Mouse (Mus musculus) heart, embryonic 14.5 days (tissue): ENCODE data around the gene Il9r. TPM values are rescaled to one million over a fixed set of nuclear protein-coding genes. Genes with fewer than 3 reads are reported as not detected.

ENCODE experiments used
- ATAC-seq: fragments of 200-750 bp; cut with Nextera tagmentation; 2 replicates; pipeline ENCODE4 v1.8.0; 2017; ENCODE audit warnings: low read depth, moderate TSS enrichment; ENCODE audit not compliant: insufficient number of reproducible peaks, insufficient read depth, low FRiP score
- H3K27ac ChIP-seq, 2 experiments: fragments of 200-500 bp in 1 of 2; fragments of 300-500 bp in 1 of 2; sonication (generic) in 1 of 2; replicated peaks in 1 of 2; 2 replicates each; pipeline ENCODE4 v1.5.1; 2012 to 2014; ENCODE audit warnings: low read depth in 2 of 2, low read length in 2 of 2, control low read depth in 1 of 2, mild to moderate bottlenecking in 1 of 2, mixed read lengths in 1 of 2; ENCODE audit not compliant: control insufficient read depth in 1 of 2, insufficient read depth in 1 of 2
- H3K27me3 ChIP-seq: fragments of 300-500 bp; sonication (generic); 2 replicates; pipeline ENCODE4 v1.6.1; 2014; ENCODE audit warnings: mild to moderate bottlenecking, low read length, control low read depth; ENCODE audit not compliant: control insufficient read depth, insufficient read depth
- H3K36me3 ChIP-seq: fragments of 300-500 bp; sonication (generic); 2 replicates; pipeline ENCODE4 v1.6.1; 2014; ENCODE audit warnings: mild to moderate bottlenecking, control low read depth, low read length, mixed read lengths; ENCODE audit not compliant: control insufficient read depth, insufficient read depth
- H3K4me1 ChIP-seq, 2 experiments: fragments of 200-500 bp in 1 of 2; fragments of 300-500 bp in 1 of 2; sonication (generic) in 1 of 2; 2 replicates each; pipeline ENCODE4 v1.6.1; 2012 to 2014; ENCODE audit warnings: low read length in 2 of 2, control low read depth in 1 of 2, mixed read lengths in 1 of 2; ENCODE audit not compliant: control insufficient read depth in 2 of 2, insufficient read depth in 2 of 2
- H3K4me2 ChIP-seq: fragments of 300-500 bp; sonication (generic); 2 replicates; pipeline ENCODE4 v1.6.1; 2014; ENCODE audit warnings: mild to moderate bottlenecking, low read length
- H3K4me3 ChIP-seq, 2 experiments: fragments of 200-500 bp in 1 of 2; fragments of 300-500 bp in 1 of 2; sonication (generic) in 1 of 2; 2 replicates each; pipeline ENCODE4 v1.5.1; 2012 to 2014; ENCODE audit warnings: low read length in 2 of 2, mild to moderate bottlenecking in 2 of 2, control low read depth in 1 of 2, low read depth in 1 of 2, moderate library complexity in 1 of 2; ENCODE audit not compliant: control insufficient read depth in 1 of 2, insufficient read depth in 1 of 2
- H3K9ac ChIP-seq: fragments of 300-500 bp; sonication (generic); 2 replicates; pipeline ENCODE4 v1.6.1; 2014; ENCODE audit warnings: mild to moderate bottlenecking, low read length
- H3K9me3 ChIP-seq: fragments of 300-500 bp; sonication (generic); 2 replicates; pipeline ENCODE4 v1.6.1; 2016; ENCODE audit warnings: low read length, control low read depth; ENCODE audit not compliant: control insufficient read depth
- WGBS: fragments of 180-500 bp; shearing (Covaris S2); extraction: QIAGEN DNeasy Blood & Tissue Kit; methylation state at CpG from one replicate; pipeline ENCODE4 v1.1.7; 2014; 5-methylcytosine and 5-hydroxymethylcytosine counted together
- polyA plus RNA-seq: library from polyadenylated mRNA; unstranded; fragments of >200 nt; fragmentation: Nextera tagmentation; extraction: Ambion mirVana; gene quantifications from 2 replicates; pipeline ENCODE4 v1.2.1, GENCODE M21; 2014

The Il9r gene
- polyA plus RNA-seq, 1 experiment from 2014 or later, result not detected

- no peaks in the 10 kb centered on the region for H3K9me3 ChIP-seq
- H3K27me3 ChIP-seq, result no peaks in the 10 kb centered on the region
- 89% methylated on average over 6 of the region's 6 CpGs for WGBS
- ATAC-seq, result no peak
- peaks cover 5 to 17% of the 10 kb centered on the region in 2 experiments; a peak in 3 of 4 replicates for H3K4me1 ChIP-seq
- no peak overlapping the region for H3K27ac ChIP-seq
- no peak overlapping the region for H3K9ac ChIP-seq
- H3K4me3 ChIP-seq, result no peak overlapping the region
- no peak overlapping the region for H3K4me2 ChIP-seq
- peaks cover 76% of the 10 kb centered on the region for H3K36me3 ChIP-seq
Measured at GRCm38 (mm10) chr11:32234816-32235485, 34.9 kb upstream of the Il9r start.

DNA sequence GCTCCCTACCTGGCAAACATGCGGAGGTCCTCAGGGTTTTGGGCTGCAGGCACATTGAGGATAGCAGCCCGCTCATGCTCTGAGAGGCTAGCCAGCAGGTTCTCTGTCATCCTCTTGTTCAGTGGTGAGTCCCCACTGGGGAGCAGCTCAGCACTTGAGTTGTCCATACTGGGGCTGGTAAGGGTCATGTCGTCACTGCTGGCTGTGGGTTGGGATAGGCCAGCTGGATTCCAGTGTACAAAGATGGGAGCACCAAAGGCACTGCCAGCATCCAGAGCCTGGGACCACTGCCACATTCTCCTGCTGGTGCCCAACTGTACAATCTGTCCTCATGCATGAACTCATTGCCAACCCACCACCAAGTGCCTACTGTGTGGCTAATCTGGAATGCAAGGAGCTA, 33.8 kb upstream of the Il9r start:
- H3K36me3 ChIP-seq, result peaks cover 76% of the 10 kb centered on the region
- no peak overlapping the region for H3K9ac ChIP-seq
- H3K4me1 ChIP-seq, result peaks cover 5 to 17% of the 10 kb centered on the region in 2 experiments; a peak in 3 of 4 replicates
- H3K9me3 ChIP-seq, result no peaks in the 10 kb centered on the region
- no peaks in the 10 kb centered on the region for H3K27me3 ChIP-seq
- no peak for ATAC-seq
- H3K4me2 ChIP-seq, result no peak overlapping the region
- 85% methylated on average over 3 of the region's 3 CpGs for WGBS
- no peak overlapping the region for H3K27ac ChIP-seq
- no peak overlapping the region for H3K4me3 ChIP-seq

- Histone ChIP-seq H3K4me2 (no peak overlapping the region), H3K9ac (no peak overlapping the region), H3K36me3 (peaks cover 68% of the 10 kb centered on the region), H3K9me3 (no peaks in the 10 kb centered on the region), H3K4me1 (peaks cover 5 to 14% of the 10 kb centered on the region in 2 experiments; a peak in 3 of 4 replicates), H3K27me3 (no peaks in the 10 kb centered on the region), H3K4me3 (no peak overlapping the region), H3K27ac (no peak overlapping the region)
- 83% methylated on average over 10 of the region's 10 CpGs for WGBS
- ATAC-seq, result no peak
Measured at GRCm38 (mm10) chr11:32232848-32233247, 32.8 kb upstream of the Il9r start.

DNA sequence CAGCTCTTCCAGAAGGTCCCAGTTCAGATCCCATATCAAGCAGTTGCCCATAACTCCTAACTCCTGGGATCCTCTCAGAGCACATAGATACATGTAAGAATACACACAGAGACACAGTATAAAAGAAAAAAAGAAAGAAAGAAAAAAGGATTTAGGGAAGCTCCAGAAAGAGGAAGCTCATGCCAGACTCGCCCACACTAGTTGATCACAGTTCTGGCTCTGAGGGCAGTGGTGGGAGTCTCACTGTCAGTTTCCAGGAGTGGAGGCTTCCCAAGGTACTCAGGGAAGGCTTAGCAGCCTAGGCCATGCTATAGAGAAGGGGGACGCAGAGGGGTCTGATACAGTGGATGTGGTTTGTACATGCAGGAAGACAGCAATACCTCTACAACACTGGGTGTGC, 31.0 kb upstream of the Il9r start:
- H3K4me2 ChIP-seq, result no peak overlapping the region
- no peak overlapping the region for H3K4me3 ChIP-seq
- H3K9ac ChIP-seq, result no peak overlapping the region
- peaks cover 11 to 20% of the 10 kb centered on the region in 2 experiments for H3K4me1 ChIP-seq
- 90% methylated on average over 2 of the region's 2 CpGs for WGBS
- no peak overlapping the region for H3K27ac ChIP-seq
- H3K9me3 ChIP-seq, result no peaks in the 10 kb centered on the region
- no peak for ATAC-seq
- peaks cover 57% of the 10 kb centered on the region for H3K36me3 ChIP-seq
- H3K27me3 ChIP-seq, result no peaks in the 10 kb centered on the region

DNA sequence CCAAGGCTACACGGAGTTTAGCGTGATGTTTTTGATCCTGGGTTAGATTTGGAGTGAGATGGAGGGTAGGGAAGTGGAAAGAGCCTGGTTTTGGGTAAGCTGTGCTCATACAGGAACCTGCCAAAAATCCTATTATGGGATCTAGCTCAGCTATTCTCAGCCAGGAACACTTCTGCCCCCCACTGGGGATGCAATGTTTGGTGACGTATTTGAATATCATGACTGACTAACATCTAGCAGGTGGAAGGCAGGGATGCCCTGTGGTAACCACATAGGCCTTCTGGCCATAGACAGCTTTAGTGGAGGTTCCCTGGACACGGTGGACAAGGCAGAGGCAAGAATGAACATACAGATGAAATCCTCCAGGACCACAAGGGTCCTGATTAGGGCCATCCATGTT, 30.1 kb upstream of the Il9r start:
- Histone ChIP-seq H3K9ac (no peak overlapping the region), H3K4me3 (no peak overlapping the region), H3K4me2 (no peak overlapping the region), H3K9me3 (no peaks in the 10 kb centered on the region), H3K27me3 (no peaks in the 10 kb centered on the region), H3K36me3 (peaks cover 57% of the 10 kb centered on the region), H3K27ac (no peak overlapping the region), H3K4me1 (peaks cover 17 to 20% of the 10 kb centered on the region in 2 experiments)
- ATAC-seq, result no peak
- 69% methylated on average over 4 of the region's 4 CpGs for WGBS

GRCm38 (mm10) chr11:32228292-32228845, 28.3 kb upstream of the Il9r start:
- peaks cover 45% of the 10 kb centered on the region for H3K36me3 ChIP-seq

DNA sequence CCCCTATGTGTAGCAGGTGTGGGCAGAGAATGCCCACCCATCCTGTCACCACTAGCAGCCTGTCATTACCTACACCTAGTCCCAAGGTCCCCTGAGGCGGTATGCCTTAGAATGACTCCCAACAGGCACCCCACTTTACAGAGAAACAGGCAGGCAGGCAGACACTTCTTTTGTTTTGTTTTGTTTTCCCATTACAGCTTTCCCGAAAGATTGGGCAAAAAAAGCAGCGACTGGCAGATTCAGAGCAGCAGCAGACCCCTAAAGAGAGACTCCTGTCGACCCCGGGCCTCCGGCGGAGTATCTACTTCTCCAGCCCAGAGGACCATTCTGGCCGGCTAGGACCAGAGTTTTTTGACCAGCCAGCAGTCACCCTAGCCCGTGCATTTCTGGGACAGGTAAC, 27.5 kb upstream of the Il9r start:
- Histone ChIP-seq H3K27me3 (no peaks in the 10 kb centered on the region), H3K9me3 (no peaks in the 10 kb centered on the region), H3K27ac (no peak overlapping the region), H3K9ac (no peak overlapping the region), H3K36me3 (peaks cover 37% of the 10 kb centered on the region), H3K4me2 (no peak overlapping the region), H3K4me3 (no peak overlapping the region), H3K4me1 (peaks cover 30 to 38% of the 10 kb centered on the region in 2 experiments)
- 92% methylated on average over 9 of the region's 9 CpGs for WGBS
- ATAC-seq, result no peak

More at GRCm38 (mm10) chr11:32228292-32228845, 28.3 kb upstream of the Il9r start:
- WGBS, result 79% methylated on average over 3 of the region's 3 CpGs
- no peaks in the 10 kb centered on the region for H3K27me3 ChIP-seq
- no peak for ATAC-seq
- H3K27ac ChIP-seq, result no peak overlapping the region
- H3K4me3 ChIP-seq, result no peak overlapping the region
- no peak overlapping the region for H3K9ac ChIP-seq
- no peak overlapping the region for H3K4me2 ChIP-seq
- H3K4me1 ChIP-seq, result peaks cover 24 to 30% of the 10 kb centered on the region in 2 experiments
- no peaks in the 10 kb centered on the region for H3K9me3 ChIP-seq
